Mouse (Mus musculus) neural tube, embryonic 14.5 days (tissue): ENCODE data around the gene Lce3e. TPM values are rescaled to one million over a fixed set of nuclear protein-coding genes. Genes with fewer than 3 reads are reported as not detected.
A peak's percentile ranks its signal among the peaks of the same experiment; 100 is the strongest.

Experiments used
- ATAC-seq: fragments of 200-750 bp; cut with Nextera tagmentation; 2 replicates; pipeline ENCODE4 v1.8.0; 2017; ENCODE audit warnings: low read depth, mild to moderate bottlenecking, moderate TSS enrichment, moderate library complexity
- H3K27ac ChIP-seq: fragments of 300-500 bp; sonication (generic); 2 replicates; pipeline ENCODE4 v1.5.1; 2014; ENCODE audit warnings: low read depth, mild to moderate bottlenecking, control low read depth, low read length, moderate library complexity, mixed read lengths
- H3K27me3 ChIP-seq: fragments of 300-500 bp; sonication (generic); 2 replicates; pipeline ENCODE4 v1.6.1; 2014; ENCODE audit warnings: low read length; ENCODE audit not compliant: control insufficient read depth, insufficient read depth
- H3K36me3 ChIP-seq: fragments of 300-500 bp; sonication (generic); 2 replicates; pipeline ENCODE4 v1.6.1; 2014; ENCODE audit warnings: low read length, mixed read lengths; ENCODE audit not compliant: control insufficient read depth, insufficient read depth
- H3K4me1 ChIP-seq: fragments of 300-500 bp; sonication (generic); 2 replicates; pipeline ENCODE4 v1.6.1; 2014; ENCODE audit warnings: low read length; ENCODE audit not compliant: control insufficient read depth, insufficient read depth
- H3K4me2 ChIP-seq: fragments of 300-500 bp; sonication (generic); 2 replicates; pipeline ENCODE4 v1.6.1; 2014; ENCODE audit warnings: mild to moderate bottlenecking, low read depth, low read length, control low read depth
- H3K4me3 ChIP-seq: fragments of 300-500 bp; sonication (generic); 2 replicates; pipeline ENCODE4 v1.5.1; 2014; ENCODE audit warnings: low read depth, low read length, control low read depth, mixed read lengths
- H3K9ac ChIP-seq: fragments of 300-500 bp; sonication (generic); replicated peaks from 2 replicates; pipeline ENCODE4 v1.6.1; 2014; ENCODE audit warnings: low read depth, mild to moderate bottlenecking, control low read depth, low read length, mixed read lengths
- H3K9me3 ChIP-seq: fragments of 300-500 bp; sonication (generic); 2 replicates; pipeline ENCODE4 v1.6.1; 2016; ENCODE audit warnings: low read length; ENCODE audit not compliant: control insufficient read depth
- WGBS: fragments of 180-500 bp; shearing (Covaris S2); extraction: QIAGEN DNeasy Blood & Tissue Kit; methylation state at CpG from one replicate; pipeline ENCODE4 v1.1.7; 2014; 5-methylcytosine and 5-hydroxymethylcytosine counted together
- polyA plus RNA-seq: library from polyadenylated mRNA; unstranded; fragments of >200 nt; fragmentation: Nextera tagmentation; extraction: Ambion mirVana; gene quantifications from 2 replicates; pipeline ENCODE4 v1.2.1, GENCODE M21; 2014

Lce3e gene
- polyA plus RNA-seq: not detected in 2 replicates

GRCm38 (mm10) chr3:92966761-92967160 lies at the start of gene Lce3e:
Gene Lce3e (plus strand): TSS chr3:92967061.
- 86% methylated on average over 2 of the region's 2 CpGs for WGBS
- no peak within 1 kb of the TSS for H3K27ac ChIP-seq
- H3K4me2 ChIP-seq: no peak within 1 kb of the TSS
- H3K27me3 ChIP-seq: no peaks in the 10 kb centered on the region
- ATAC-seq: no peak
- H3K9ac ChIP-seq: no peak within 1 kb of the TSS
- H3K4me1 ChIP-seq: no peaks in the 10 kb centered on the region
- H3K36me3 ChIP-seq: no peaks in the 10 kb centered on the region
- no peak within 1 kb of the TSS for H3K4me3 ChIP-seq
- H3K9me3 ChIP-seq: no peaks in the 10 kb centered on the region

- no peak for ATAC-seq
Measured at GRCm38 (mm10) chr3:92920364-92920763, 46.5 kb upstream of the Lce3e start.

GRCm38 (mm10) chr3:92926130-92926529 lies 40.7 kb upstream of the Lce3e start, which contains the start of gene Lce3a:
Gene Lce3a (minus strand): TSS chr3:92926230.
- Histone ChIP-seq H3K9ac (no peak within 1 kb of the TSS), H3K27me3 (no peaks in the 10 kb centered on the region), H3K4me2 (no peak within 1 kb of the TSS), H3K27ac (no peak within 1 kb of the TSS), H3K4me3 (no peak within 1 kb of the TSS), H3K36me3 (no peaks in the 10 kb centered on the region), H3K4me1 (no peaks in the 10 kb centered on the region), H3K9me3 (no peaks in the 10 kb centered on the region)
- WGBS: 68% methylated on average over 2 of the region's 2 CpGs
- no peak for ATAC-seq

More at GRCm38 (mm10) chr3:92920364-92920763, 46.5 kb upstream of the Lce3e start:
- Histone ChIP-seq H3K4me3 (no peak overlapping the region), H3K4me2 (no peak overlapping the region), H3K9ac (no peak overlapping the region), H3K9me3 (no peaks in the 10 kb centered on the region), H3K36me3 (no peaks in the 10 kb centered on the region), H3K27me3 (no peaks in the 10 kb centered on the region), H3K27ac (no peak overlapping the region), H3K4me1 (no peaks in the 10 kb centered on the region)
- 59% methylated on average over 4 of the region's 4 CpGs for WGBS

- Histone ChIP-seq H3K36me3 (no peaks in the 10 kb centered on the region), H3K4me1 (no peaks in the 10 kb centered on the region), H3K27ac (no peak within 1 kb of the TSS), H3K9me3 (no peaks in the 10 kb centered on the region), H3K4me3 (no peak within 1 kb of the TSS), H3K27me3 (no peaks in the 10 kb centered on the region), H3K4me2 (no peak within 1 kb of the TSS), H3K9ac (no peak within 1 kb of the TSS)
- no peak for ATAC-seq
- WGBS: 66% methylated on average over 2 of the region's 2 CpGs
Measured at GRCm38 (mm10) chr3:92932679-92933078, 34.2 kb upstream of the Lce3e start, which contains the start of gene Lce3b. Gene Lce3b (plus strand): TSS chr3:92932979.

GRCm38 (mm10) chr3:92944186-92944585 lies 22.7 kb upstream of the Lce3e start, which contains the start of gene Lce3c:
Gene Lce3c (plus strand): TSS chr3:92944486.
- WGBS: 72% methylated on average over 1 of the region's 1 CpGs
- no peaks in the 10 kb centered on the region for H3K36me3 ChIP-seq
- no peak for ATAC-seq

GRCm38 (mm10) chr3:92957090-92957489 lies 9.8 kb upstream of the Lce3e start, which contains the start of gene Lce3d:
Gene Lce3d (plus strand): TSS chr3:92957390.
- no peaks in the 10 kb centered on the region for H3K36me3 ChIP-seq
- no peak within 1 kb of the TSS for H3K27ac ChIP-seq
- no peaks in the 10 kb centered on the region for H3K4me1 ChIP-seq
- WGBS: 97% methylated on average over 1 of the region's 1 CpGs
- no peak within 1 kb of the TSS for H3K9ac ChIP-seq
- no peaks in the 10 kb centered on the region for H3K9me3 ChIP-seq
- no peak for ATAC-seq
- H3K27me3 ChIP-seq: no peaks in the 10 kb centered on the region
- H3K4me2 ChIP-seq: no peak within 1 kb of the TSS
- no peak within 1 kb of the TSS for H3K4me3 ChIP-seq

More at GRCm38 (mm10) chr3:92944186-92944585, 22.7 kb upstream of the Lce3e start, which contains the start of gene Lce3c:
- no peaks in the 10 kb centered on the region for H3K27me3 ChIP-seq
- H3K4me1 ChIP-seq: no peaks in the 10 kb centered on the region
- H3K9me3 ChIP-seq: no peaks in the 10 kb centered on the region
- no peak within 1 kb of the TSS for H3K4me2 ChIP-seq
- no peak within 1 kb of the TSS for H3K4me3 ChIP-seq
- no peak within 1 kb of the TSS for H3K27ac ChIP-seq
- no peak within 1 kb of the TSS for H3K9ac ChIP-seq

- Histone ChIP-seq H3K27me3 (no peaks in the 10 kb centered on the region), H3K9me3 (no peaks in the 10 kb centered on the region), H3K4me2 (no peak overlapping the region), H3K4me1 (no peaks in the 10 kb centered on the region), H3K4me3 (no peak overlapping the region), H3K36me3 (no peaks in the 10 kb centered on the region), H3K27ac (no peak overlapping the region), H3K9ac (no peak overlapping the region)
- 80% methylated on average over 2 of the region's 2 CpGs for WGBS
- ATAC-seq: no peak
Measured at GRCm38 (mm10) chr3:92978484-92978883, 11.6 kb downstream of the Lce3e start.

GRCm38 (mm10) chr3:92991926-92992325 lies 25.1 kb downstream of the Lce3e start, which contains the start of gene Lce3f:
Gene Lce3f (plus strand): TSS chr3:92992226.
- Histone ChIP-seq H3K9ac (no peak within 1 kb of the TSS), H3K36me3 (no peaks in the 10 kb centered on the region), H3K4me3 (no peak within 1 kb of the TSS), H3K4me2 (no peak within 1 kb of the TSS), H3K4me1 (no peaks in the 10 kb centered on the region), H3K27ac (no peak within 1 kb of the TSS), H3K9me3 (no peaks in the 10 kb centered on the region), H3K27me3 (no peaks in the 10 kb centered on the region)
- no peak for ATAC-seq

- peak; percentile 97 for ATAC-seq
- Histone ChIP-seq H3K36me3 (no peaks in the 10 kb centered on the region), H3K9ac (no peak overlapping the region)
Measured at GRCm38 (mm10) chr3:92998691-92999090, 31.8 kb downstream of the Lce3e start.

More at GRCm38 (mm10) chr3:92998691-92999090, 31.8 kb downstream of the Lce3e start:
- WGBS: 5% methylated on average over 7 of the region's 7 CpGs
- Histone ChIP-seq H3K4me3 (no peak overlapping the region), H3K4me2 (no peak overlapping the region), H3K27me3 (no peaks in the 10 kb centered on the region), H3K4me1 (no peaks in the 10 kb centered on the region), H3K9me3 (no peaks in the 10 kb centered on the region), H3K27ac (no peak overlapping the region)
